Mouse (Mus musculus): ENCODE data around the gene Megf9. TPM values are rescaled to one million over a fixed set of nuclear protein-coding genes. Genes with fewer than 3 reads are reported as not detected.

The Megf9 gene
- total RNA-seq (2021): 10 to 100 TPM; 31.7 to 35.9 TPM
- long read RNA-seq, experiment 1: 0 reads
- long read RNA-seq, experiment 2, full-length matches to known transcripts: 1 of 7 reads
- long read RNA-seq, experiment 2, partial matches to known transcripts: 1 of 7 reads
- long read RNA-seq, experiment 2, other reads (novel, unspliced or antisense): 5 of 7 reads

- peak; percentile 91 to 93 for DNase-seq (ENCODE audit: low spot score in 2 of 2)
Observed at GRCm38 (mm10) chr4:70534891-70535269, at the start of gene Megf9. Gene Megf9 (minus strand): TSS chr4:70534995.

GRCm38 (mm10) chr4:70579654-70580053 is 44.9 kb upstream of the Megf9 start:
- DNase-seq (ENCODE audit: low spot score in 2 of 2): no peak

DNA sequence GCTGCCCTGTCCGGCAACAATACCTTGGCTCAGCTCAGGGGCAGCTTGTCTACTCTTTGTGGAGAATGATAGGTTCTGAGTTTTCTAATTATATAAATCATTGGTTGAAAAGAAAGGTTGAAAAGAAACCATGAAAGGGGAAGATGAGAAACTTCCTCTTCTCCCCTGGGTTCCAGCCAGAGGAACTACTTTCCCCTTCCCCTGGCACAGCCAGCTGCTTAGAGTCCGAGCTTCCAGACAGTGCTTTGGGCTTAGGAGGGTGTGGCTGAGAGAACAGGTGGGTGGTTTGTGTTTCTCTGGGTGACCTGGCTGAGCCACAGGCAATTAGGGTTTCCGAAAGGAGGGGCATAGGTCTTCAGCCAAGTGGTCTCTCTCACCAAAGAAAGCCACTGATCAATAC is 43.5 kb upstream of the Megf9 start:
- DNase-seq (ENCODE audit: low spot score in 2 of 2): no peak

GRCm38 (mm10) chr4:70576096-70576495 is 41.3 kb upstream of the Megf9 start:
- DNase-seq (ENCODE audit: low spot score in 2 of 2): no peak

- no peak for DNase-seq (ENCODE audit: low spot score in 2 of 2)
Observed at GRCm38 (mm10) chr4:70573926-70574325, 39.1 kb upstream of the Megf9 start.

GRCm38 (mm10) chr4:70553888-70554287 is 19.1 kb upstream of the Megf9 start:
- peak in 1 of 2 experiments; percentile 8 for DNase-seq (ENCODE audit: low spot score in 2 of 2)

GRCm38 (mm10) chr4:70553230-70553797 is 18.5 kb upstream of the Megf9 start:
- DNase-seq (ENCODE audit: low spot score in 2 of 2): no peak

- no peak for DNase-seq (ENCODE audit: low spot score in 2 of 2)
Observed at GRCm38 (mm10) chr4:70552120-70552519, 17.3 kb upstream of the Megf9 start.

GRCm38 (mm10) chr4:70547411-70548148 is 12.8 kb upstream of the Megf9 start:
- no peak for DNase-seq (ENCODE audit: low spot score in 2 of 2)

GRCm38 (mm10) chr4:70545869-70546542 is 11.2 kb upstream of the Megf9 start:
- no peak for DNase-seq (ENCODE audit: low spot score in 2 of 2)

- no peak for DNase-seq (ENCODE audit: low spot score in 2 of 2)
Observed at GRCm38 (mm10) chr4:70544390-70544789, 9.6 kb upstream of the Megf9 start.

DNA sequence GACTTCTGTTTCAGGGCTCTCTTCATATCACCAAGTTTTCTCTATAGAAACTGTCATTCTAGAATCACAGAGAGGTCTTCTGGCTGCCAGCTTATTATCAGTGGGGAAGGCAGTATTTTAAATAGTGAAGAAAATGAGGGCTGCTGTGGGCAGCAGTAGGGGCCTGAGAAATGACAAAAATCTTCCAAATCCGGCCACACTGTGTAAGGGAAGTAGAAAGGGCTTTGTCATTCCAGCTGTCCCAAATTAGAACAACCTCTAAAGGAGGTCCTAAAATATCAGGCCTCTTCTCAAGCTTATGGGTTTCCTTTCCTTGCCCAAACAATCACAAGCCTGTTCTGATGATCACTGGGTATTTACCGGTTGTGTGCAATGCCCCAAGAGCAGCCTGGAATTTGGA is 7.6 kb upstream of the Megf9 start:
- no peak for DNase-seq (ENCODE audit: low spot score in 2 of 2)

DNA sequence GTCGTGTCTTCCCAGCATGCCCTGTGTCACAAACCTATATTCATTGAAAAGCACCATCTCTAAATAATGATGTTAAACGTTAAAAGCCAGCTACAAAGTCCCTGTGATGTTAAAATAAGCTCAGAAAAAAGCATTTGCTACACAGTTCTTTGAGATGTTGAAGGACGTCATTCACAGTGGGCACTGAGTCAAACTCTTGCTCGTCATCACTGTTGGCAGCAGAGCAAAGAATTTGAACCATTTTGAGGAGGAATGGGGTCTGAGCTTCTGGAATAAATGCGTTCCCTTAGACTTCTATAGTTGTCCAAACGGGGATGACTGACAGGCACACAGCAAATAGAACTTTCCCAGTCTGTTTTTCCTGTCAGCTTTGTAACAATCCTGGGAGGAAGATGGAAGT is 5.9 kb upstream of the Megf9 start:
- DNase-seq (ENCODE audit: low spot score in 2 of 2): no peak

- no peak for DNase-seq (ENCODE audit: low spot score in 2 of 2)
Observed at GRCm38 (mm10) chr4:70536661-70537580, 2.1 kb upstream of the Megf9 start.

- DNase-seq (ENCODE audit: low spot score in 2 of 2): peak in 1 of 2 experiments; percentile 20
Observed at GRCm38 (mm10) chr4:70535711-70536311, 1.0 kb upstream of the Megf9 start.

DNA sequence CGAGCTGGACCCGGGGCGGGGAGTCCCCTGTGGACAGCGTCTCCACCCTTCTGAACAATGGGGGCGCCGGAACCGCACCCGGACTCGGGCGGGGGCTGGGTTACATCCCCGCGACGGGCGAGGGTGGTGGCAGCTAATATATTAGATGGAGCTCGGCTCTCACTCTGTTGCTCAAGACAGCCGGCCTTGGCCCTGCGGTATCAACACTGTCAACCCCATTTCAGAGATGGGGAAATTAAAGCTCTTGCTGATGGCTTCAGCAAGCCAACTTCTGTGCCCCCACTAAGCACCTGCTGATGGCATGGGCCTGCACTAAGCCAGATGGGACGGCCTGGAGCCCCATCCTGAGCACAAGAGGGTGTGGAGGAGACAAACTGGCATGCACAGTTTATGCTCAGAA is 494 bp upstream of the Megf9 start:
- DNase-seq (ENCODE audit: low spot score in 2 of 2): no peak

- DNase-seq (ENCODE audit: low spot score in 2 of 2): peak; percentile 10 to 11
Observed at GRCm38 (mm10) chr4:70534078-70534890, 511 bp downstream of the Megf9 start.

DNA sequence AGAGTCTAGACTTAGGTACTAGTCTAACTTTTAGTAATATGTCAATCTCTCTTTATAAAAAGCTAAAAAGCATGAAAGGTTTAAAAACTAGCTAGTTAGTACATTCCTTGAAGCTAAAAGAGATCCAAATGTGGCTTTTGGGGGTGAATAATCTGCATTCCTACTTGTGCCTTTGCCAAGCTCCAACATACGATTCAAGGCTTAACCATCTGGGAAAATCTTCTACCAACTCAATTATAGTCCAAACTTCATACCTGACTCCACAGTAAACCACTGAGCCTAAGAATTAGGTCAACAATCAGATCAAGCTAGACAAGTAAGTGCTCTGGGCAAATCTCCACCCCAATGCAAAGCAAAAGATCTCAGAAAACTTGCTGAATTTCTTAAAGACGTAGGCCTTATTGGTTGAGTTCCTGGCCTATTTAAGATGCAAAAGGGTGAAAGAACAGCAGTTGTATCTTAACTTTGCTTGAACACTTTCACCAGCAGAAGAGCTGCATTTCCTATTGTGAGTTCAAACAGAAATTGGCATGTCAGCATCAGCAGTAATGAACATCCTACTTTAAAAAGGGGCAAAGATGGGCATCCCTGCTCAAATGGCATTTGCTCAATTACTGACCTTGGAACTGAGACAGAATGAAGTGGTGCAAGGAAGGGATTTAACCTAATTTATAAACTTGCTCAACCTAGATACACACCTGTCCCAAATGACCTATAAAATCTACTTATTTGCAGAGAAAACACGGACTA is 1.6 kb downstream of the Megf9 start:
- no peak for DNase-seq (ENCODE audit: low spot score in 2 of 2)

- DNase-seq (ENCODE audit: low spot score in 2 of 2): no peak
Observed at GRCm38 (mm10) chr4:70531021-70531420, 3.8 kb downstream of the Megf9 start.
